Mouse (Mus musculus): ENCODE measurements around the gene Tbc1d1.

The Tbc1d1 gene

GRCm38 (mm10) chr5:64238894-64239652 is 83.0 kb downstream of the Tbc1d1 start:
- no peak for DNase-seq (ENCODE audit: low spot score)

DNA sequence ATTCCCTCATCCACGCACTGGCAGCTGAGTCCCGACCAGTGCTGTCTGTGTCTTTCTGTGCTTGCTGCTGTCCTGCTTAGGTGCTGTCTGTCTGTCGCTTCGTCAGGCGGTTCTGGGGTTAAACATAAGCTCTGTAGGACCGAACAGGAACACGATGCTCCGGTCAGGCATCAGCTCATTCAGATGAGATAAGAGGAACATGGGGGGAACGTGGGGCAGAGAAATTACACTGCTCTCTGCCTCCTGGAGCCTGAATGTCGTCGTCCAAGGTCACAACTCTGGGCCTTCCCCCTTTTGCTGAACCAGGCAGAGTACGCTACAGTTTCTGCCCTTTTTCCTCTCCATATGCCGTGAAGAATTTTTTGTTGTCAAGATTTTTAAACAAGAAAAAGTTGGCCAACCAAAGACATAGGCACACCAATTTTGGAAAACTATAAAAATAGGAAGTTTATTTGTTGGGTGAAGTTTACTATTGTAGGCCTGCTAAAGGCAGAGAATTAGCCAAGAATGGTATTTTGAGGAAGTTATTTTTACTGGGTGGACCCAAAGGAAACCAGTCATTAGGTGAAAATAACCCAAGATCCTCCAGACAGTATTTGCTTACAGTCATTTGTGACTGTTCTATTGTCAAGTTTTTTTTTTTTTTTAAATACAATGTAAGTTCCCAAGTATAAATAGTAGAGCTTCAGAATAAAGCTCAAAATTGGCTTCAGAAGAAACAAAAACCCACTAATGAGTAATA is 85.0 kb downstream of the Tbc1d1 start:
- no peak for DNase-seq (ENCODE audit: low spot score)

GRCm38 (mm10) chr5:64241867-64242266 is 85.8 kb downstream of the Tbc1d1 start:
- no peak for DNase-seq (ENCODE audit: low spot score)

DNA sequence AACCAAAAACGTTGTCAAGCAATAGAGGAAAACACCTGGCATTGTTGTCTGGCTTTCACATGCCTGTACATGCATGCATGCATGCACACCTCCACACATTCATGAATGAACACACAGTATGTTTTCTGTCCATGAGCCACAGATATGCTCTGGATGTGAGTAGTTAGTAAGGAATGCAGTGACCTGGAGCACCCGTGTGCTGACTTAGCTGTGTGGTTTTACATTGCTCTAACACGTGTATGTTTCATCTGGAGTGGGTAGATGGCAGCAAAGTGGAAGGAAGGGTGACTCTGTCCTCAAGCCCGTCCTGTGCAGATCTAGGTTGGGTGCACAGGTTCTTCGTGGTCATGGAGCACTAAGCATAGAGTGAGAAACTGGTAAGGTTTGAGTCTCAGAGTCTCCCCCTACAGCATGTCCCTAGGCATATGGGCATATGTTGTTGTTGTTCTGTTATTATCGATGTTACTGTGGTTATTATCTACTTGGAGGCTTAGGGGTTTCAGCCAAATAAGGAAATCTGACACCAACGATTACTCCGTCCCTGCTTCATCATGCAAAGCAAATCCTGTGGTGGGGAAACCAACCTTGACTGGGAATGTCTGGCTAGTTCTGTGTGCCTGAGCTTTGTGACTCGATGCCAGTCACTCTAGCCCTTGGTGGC is 86.8 kb downstream of the Tbc1d1 start:
- DNase-seq (ENCODE audit: low spot score): no peak

DNA sequence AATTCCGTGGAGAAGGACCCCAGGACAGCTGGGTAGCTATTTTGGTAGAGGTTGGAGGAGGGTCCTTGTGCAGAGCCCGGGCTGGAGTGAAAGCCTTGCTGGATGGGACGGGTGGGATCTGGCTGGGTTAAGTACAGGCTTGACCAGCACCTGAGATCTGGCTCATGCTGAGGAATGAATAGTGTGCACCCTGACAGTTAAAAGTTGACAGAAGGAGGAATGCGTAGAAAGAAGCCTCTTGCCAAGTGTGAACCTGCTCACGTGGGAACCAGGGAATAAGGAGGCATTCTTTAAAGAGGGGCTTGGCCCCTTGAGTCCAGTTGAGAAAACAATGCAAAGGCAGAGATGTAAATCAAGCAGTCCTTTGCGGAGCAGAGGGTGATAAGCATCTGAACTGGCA is 87.6 kb downstream of the Tbc1d1 start:
- no peak for DNase-seq (ENCODE audit: low spot score)

DNA sequence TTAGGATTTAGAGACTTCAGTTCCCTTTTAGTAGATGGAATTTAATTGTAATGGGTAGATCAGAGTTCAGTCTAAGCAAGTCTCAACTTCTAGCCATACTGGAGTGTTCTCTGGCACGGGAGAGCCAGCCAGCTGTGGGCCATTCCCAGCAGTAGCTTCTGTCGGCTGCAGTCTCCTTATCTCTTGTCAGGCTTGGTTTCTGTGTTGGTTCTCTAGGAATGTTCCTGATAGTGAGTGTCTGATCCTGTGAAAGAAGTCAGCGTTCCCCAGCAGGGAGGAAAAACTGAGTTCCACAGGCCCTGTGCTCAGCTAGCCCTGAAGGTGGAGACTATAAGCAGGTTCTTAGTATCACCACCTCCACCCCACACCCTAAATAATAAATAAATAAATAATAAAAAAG is 88.2 kb downstream of the Tbc1d1 start:
- no peak for DNase-seq (ENCODE audit: low spot score)

GRCm38 (mm10) chr5:64244745-64245144 is 88.6 kb downstream of the Tbc1d1 start:
- DNase-seq (ENCODE audit: low spot score): peak; percentile 52

DNA sequence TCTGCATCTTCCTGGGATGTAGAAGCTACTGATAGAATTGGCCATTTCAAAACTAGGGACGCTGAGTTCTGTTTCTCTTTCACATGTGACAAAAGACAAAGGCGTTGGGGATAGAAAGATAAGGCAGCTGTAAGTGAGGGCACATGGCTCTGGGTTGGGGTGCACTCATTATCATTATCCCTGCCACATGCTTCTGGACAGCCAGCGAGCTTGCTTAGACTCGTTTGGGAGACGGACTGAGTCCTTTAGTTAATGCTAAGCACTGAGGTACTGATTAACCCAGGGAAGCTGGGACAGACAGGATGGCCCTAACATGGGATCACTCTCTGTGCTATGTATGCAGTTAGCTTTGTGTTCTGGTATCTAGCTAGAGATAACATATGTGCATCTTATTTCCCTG is 95.3 kb downstream of the Tbc1d1 start:
- DNase-seq (ENCODE audit: low spot score): no peak

- DNase-seq (ENCODE audit: low spot score): no peak
These were observed 98.2 kb downstream of the Tbc1d1 start for GRCm38 (mm10) chr5:64254278-64254677.

DNA sequence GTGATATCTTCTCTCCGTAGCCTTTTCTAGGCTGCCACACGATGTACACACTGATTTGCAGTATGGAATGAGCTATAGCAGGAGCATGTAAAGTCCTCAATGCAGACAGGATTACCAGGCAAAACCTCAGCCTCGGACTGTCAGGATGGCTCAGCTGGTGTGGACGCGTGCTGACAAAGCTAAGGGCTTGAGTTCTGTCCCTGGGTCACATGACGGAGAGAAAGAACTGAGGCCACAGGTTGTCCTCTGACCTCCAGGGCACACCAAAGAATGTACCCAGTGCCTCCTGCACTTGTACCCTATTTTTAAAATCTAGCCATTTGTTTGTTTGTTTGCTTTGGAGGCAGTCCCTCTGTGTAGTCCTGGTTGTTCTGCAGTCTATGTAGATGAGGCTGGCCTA is 98.9 kb downstream of the Tbc1d1 start:
- DNase-seq (ENCODE audit: low spot score): no peak

DNA sequence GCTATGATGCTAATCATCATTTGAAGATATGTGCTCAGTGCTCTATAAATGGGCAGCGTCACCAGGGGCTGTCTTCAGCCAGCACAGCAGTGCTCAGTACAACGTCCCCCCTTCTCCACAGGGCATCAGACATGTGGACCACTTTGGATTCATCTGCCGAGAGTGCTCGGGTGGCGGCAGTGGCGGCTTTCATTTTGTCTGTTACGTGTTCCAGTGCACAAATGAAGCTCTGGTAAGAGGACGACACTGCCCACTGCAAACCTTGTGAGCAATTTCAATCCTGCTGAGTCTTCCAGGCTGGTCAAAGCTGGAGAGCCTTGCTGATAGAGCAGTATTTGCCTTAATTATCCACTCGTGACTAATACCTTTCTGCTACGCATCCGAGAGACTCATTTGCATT is 107.2 kb downstream of the Tbc1d1 start:
- no peak for DNase-seq (ENCODE audit: low spot score)

GRCm38 (mm10) chr5:64263898-64264478 is 107.9 kb downstream of the Tbc1d1 start:
- no peak for DNase-seq (ENCODE audit: low spot score)

- peak; percentile 51 for DNase-seq (ENCODE audit: low spot score)
These were observed 109.0 kb downstream of the Tbc1d1 start for GRCm38 (mm10) chr5:64265145-64265544.

DNA sequence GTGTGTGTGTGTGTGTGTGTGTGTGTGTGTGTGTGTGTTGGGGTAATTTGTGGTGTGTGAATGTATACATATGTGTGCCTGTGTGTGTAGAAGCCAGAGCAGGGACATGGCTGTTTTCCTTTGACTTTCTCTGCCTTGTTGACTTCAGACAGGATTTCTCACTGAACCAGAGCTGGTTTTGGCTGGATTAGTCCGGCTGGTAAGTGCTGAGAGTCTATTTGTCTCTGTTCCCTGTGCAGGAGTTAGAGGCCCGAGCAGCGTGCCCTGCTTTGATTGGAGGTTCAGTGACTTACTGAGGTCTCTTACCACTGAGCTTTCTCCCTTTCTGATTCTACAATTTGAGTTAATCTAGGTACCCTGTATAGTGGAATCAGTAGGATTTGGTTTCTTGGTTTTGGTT is 109.8 kb downstream of the Tbc1d1 start:
- DNase-seq (ENCODE audit: low spot score): no peak

- DNase-seq (ENCODE audit: low spot score): no peak
These were observed 110.4 kb downstream of the Tbc1d1 start for GRCm38 (mm10) chr5:64266534-64266933.

DNA sequence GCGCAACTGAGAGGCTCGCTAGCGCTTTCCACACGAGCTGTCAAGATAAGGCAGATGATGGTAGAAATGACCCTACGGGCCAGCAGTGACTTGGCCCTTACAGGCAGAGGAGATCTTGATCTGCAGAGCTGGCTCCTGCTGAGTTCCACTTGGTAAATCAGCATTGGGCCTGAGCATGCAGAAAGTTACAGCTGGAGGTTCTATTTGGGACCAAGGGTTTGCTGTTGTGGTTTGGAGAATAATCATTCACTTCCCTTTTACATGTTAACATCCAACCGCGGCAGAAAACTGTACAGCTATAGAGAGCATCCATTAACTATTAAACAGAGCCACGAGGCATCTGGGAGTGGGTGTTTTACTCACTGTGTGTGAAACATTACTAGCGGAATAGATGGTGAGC is 111.2 kb downstream of the Tbc1d1 start:
- no peak for DNase-seq (ENCODE audit: low spot score)

DNA sequence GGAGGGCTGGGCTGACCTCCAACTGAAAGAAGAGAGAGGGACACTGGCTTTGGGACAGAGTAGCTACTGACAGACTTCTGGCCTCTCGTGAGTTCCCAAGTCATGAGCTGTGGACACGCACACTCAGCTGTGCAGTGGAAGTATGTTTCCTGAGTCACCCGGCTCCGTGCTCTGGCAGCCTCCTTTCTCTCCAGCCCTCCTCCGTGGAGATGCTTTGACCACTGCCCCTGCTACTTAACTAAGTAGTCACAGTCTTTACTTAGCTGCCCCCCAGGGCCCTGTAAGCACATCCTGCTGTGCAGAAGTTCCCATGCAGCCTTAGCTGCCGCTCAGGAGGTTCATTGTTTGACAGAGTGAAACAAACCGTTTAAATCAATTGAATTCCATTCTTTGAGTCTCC is 113.6 kb downstream of the Tbc1d1 start:
- DNase-seq (ENCODE audit: low spot score): no peak

DNA sequence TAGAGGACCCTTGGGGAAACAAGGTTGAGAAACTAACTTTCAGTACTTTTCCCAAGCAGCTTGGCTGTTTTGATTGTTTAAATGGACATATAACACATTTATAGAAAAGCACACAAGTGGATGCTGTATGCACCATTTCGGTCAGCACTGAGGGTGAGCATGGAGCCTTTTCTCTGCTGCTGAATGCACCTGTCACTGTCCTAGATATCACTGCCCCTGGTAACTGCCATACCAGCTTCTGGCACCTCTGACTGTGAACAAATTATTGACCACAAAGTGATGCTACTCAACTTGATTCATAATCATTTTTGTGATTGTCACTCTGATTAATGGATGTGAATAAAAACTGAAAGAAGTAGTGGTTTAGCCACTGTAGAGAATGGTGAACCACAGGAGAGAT is 117.4 kb downstream of the Tbc1d1 start:
- no peak for DNase-seq (ENCODE audit: low spot score)

DNA sequence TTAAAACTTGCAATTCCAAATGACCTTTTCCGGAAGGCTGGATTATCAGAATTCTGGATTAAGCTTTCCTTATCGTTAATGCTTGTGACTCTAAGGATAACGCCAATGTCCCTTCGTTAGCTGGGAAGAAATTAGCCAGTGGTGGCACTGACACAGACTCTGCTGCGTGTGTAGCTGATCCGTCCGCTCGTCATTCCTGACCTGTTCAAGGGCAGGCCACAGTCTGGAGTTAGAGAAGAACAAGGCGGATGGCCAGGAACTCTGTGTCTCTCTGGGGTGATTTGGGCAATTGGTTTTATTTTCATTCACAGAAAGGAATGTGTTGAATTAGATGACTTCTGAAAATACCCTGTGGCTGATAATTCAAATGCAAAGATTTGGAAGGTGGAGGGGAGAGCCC is 118.2 kb downstream of the Tbc1d1 start:
- no peak for DNase-seq (ENCODE audit: low spot score)

GRCm38 (mm10) chr5:64274738-64275451 is 118.8 kb downstream of the Tbc1d1 start:
- DNase-seq (ENCODE audit: low spot score): peak; percentile 79

DNA sequence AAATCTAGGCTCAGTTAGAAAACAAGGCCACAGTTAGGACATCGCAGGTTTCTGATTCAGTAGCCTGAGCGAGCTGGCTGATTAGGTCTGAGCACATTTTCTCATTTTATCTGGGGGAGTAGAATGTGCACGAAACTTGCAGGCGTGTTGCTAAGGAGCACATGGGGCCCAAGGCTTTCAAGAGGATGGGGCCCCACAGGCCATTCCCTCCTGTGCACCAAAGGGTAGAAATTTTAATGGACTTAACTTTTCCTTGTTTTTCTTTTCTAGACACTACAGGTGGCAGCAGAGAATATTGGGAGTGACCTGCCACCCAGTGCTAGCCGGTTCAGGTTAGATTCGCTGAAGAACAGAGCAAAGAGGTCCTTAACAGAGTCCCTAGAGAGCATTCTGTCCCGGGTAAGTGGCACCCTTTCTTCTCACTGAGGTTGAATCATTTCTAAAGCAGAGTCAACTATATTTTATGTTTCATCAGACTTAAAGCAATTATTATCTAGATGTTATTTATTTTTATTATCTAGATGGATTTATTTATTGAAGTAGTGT is 121.6 kb downstream of the Tbc1d1 start:
- no peak for DNase-seq (ENCODE audit: low spot score)

GRCm38 (mm10) chr5:64279668-64280067 is 123.6 kb downstream of the Tbc1d1 start:
- DNase-seq (ENCODE audit: low spot score): no peak
